Mouse (Mus musculus): Measurements from ENCODE around the gene Fggy. TPM values are rescaled to one million over a fixed set of nuclear protein-coding genes. Genes with fewer than 3 reads are reported as not detected.

Gene Fggy
- polyA plus RNA-seq, 1 experiment from 2014 or later = 7.9 TPM

DNA sequence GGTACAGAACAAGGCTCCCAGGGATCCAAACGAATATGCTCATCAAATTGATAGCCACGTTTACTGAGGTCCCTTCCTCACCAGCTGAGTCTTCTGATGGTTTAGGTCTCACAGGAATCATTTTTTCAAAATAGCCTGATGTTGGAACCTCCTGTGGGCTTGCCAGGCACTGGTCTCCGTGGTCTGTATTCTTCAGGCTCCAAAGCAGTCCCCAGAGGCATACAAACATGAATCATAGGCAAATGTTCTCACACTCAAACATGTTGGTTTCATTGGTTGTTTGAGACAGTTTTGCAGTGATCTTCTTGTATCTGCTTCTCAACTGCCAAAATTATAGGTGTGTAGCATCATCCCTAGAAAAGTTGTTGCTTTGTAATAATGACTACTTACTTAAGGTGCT lies 156.0 kb downstream of the Fggy start:
- no peaks in the 10 kb centered on the region for H3K36me3 ChIP-seq (ENCODE audit: control insufficient read depth, insufficient read depth, low read length)
- H3K9me3 ChIP-seq (ENCODE audit: control insufficient read depth, low read length) = no peaks in the 10 kb centered on the region
- H3K27me3 ChIP-seq (replicated peaks; ENCODE audit: control insufficient read depth, insufficient read depth, low read length) = no peaks in the 10 kb centered on the region
- no peak for DNase-seq (ENCODE audit: low spot score)
- H3K9ac ChIP-seq (ENCODE audit: low read depth, low read length) = no peak overlapping the region
- no peak for ATAC-seq (replicated peaks; ENCODE audit: low FRiP score)
- WGBS = 77% methylated on average over 3 of the region's 3 CpGs
- no peaks in the 10 kb centered on the region; the same call in 1 of the 2 replicates for H3K4me1 ChIP-seq (replicated peaks; ENCODE audit: control insufficient read depth, insufficient read depth, low read length)
- H3K4me2 ChIP-seq = no peak overlapping the region
- H3K4me3 ChIP-seq (ENCODE audit: low read depth, low read length) = no peak overlapping the region
- H3K27ac ChIP-seq (ENCODE audit: low read depth, low read length) = no peak overlapping the region

DNA sequence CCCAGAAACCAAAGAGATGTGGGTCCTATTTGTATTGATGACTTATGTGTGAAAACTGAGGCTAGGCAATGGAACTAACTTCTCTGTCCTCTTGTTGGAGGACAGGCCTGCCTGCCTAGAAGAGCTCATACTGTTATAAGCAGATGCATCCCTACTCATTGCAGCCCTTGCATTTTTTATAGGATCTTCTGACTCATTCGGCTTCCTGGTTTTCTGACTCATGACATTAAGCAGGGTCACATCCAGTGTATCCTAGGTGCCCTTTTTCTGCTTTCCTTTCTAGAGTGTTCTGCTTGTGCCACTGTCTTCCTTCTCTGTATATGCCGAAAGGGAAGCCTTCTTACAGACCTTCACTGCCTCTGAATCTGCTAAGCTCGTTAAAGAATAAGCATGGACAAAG lies 158.8 kb downstream of the Fggy start:
- Histone ChIP-seq H3K27me3 (replicated peaks; ENCODE audit: control insufficient read depth, insufficient read depth, low read length) (no peaks in the 10 kb centered on the region), H3K9ac (ENCODE audit: low read depth, low read length) (no peak overlapping the region), H3K4me1 (replicated peaks; ENCODE audit: control insufficient read depth, insufficient read depth, low read length) (no peaks in the 10 kb centered on the region; the same call in 1 of the 2 replicates), H3K36me3 (ENCODE audit: control insufficient read depth, insufficient read depth, low read length) (no peaks in the 10 kb centered on the region), H3K27ac (ENCODE audit: low read depth, low read length) (no peak overlapping the region), H3K9me3 (ENCODE audit: control insufficient read depth, low read length) (no peaks in the 10 kb centered on the region), H3K4me3 (ENCODE audit: low read depth, low read length) (no peak overlapping the region), H3K4me2 (no peak overlapping the region)
- ATAC-seq (replicated peaks; ENCODE audit: low FRiP score) = no peak
- no peak for DNase-seq (ENCODE audit: low spot score)
- WGBS = 79% methylated on average over 3 of the region's 3 CpGs

DNA sequence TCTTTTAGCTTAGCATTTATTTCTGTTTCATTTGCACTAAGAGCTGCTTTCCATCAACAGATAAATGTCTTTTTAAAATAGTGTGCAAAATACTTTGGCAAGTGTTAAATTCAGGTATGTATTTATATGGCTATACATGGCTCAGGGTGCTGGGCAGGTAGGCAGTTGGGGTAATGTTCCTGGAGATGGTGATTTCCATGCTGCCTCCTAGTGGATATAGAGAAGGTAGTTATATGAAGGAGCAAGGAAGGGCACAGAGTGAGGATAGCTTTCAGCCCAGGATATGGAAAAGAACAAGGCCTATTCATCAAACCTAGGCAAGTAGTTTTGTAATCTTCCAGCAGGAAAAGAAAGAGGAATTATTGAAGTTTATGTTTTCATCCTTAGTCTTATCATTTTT lies 166.3 kb downstream of the Fggy start:
- H3K36me3 ChIP-seq (ENCODE audit: control insufficient read depth, insufficient read depth, low read length) = no peaks in the 10 kb centered on the region

DNA sequence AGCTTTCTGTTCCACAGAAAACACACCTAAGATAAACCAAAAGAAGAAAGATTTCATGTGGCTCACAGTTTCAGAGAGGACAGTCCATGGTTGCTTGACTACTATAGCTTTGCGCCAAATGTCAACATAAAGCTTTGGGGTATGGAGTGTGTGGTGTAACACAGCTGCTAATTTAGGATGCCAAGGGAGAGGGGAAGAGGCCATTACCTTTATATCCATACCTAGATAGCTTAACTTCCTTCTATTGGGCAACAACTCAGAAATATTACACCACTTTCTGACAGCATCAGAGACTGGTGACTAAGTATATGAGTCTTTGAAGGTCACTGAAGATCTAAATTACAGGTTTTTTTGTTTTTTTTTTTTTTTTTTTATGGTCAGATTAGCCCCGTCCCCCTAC lies 169.1 kb downstream of the Fggy start:
- Histone ChIP-seq H3K4me1 (replicated peaks; ENCODE audit: control insufficient read depth, insufficient read depth, low read length) (no peaks in the 10 kb centered on the region), H3K36me3 (ENCODE audit: control insufficient read depth, insufficient read depth, low read length) (no peaks in the 10 kb centered on the region), H3K4me2 (no peak overlapping the region), H3K9ac (ENCODE audit: low read depth, low read length) (no peak overlapping the region), H3K9me3 (ENCODE audit: control insufficient read depth, low read length) (no peaks in the 10 kb centered on the region), H3K27ac (ENCODE audit: low read depth, low read length) (no peak overlapping the region), H3K4me3 (ENCODE audit: low read depth, low read length) (no peak overlapping the region), H3K27me3 (replicated peaks; ENCODE audit: control insufficient read depth, insufficient read depth, low read length) (no peaks in the 10 kb centered on the region)
- 87% methylated on average over 2 of the region's 2 CpGs for WGBS
- DNase-seq (ENCODE audit: low spot score) (no peak), ATAC-seq (replicated peaks; ENCODE audit: low FRiP score) (no peak)

More for the DNA sequence above, 166.3 kb downstream of the Fggy start:
- no peaks in the 10 kb centered on the region for H3K9me3 ChIP-seq (ENCODE audit: control insufficient read depth, low read length)
- H3K4me2 ChIP-seq = no peak overlapping the region
- DNase-seq (ENCODE audit: low spot score) = no peak
- no peak for ATAC-seq (replicated peaks; ENCODE audit: low FRiP score)
- H3K4me3 ChIP-seq (ENCODE audit: low read depth, low read length) = no peak overlapping the region
- no peaks in the 10 kb centered on the region for H3K27me3 ChIP-seq (replicated peaks; ENCODE audit: control insufficient read depth, insufficient read depth, low read length)
- H3K9ac ChIP-seq (ENCODE audit: low read depth, low read length) = no peak overlapping the region
- no peak overlapping the region for H3K27ac ChIP-seq (ENCODE audit: low read depth, low read length)
- H3K4me1 ChIP-seq (replicated peaks; ENCODE audit: control insufficient read depth, insufficient read depth, low read length) = no peaks in the 10 kb centered on the region

DNA sequence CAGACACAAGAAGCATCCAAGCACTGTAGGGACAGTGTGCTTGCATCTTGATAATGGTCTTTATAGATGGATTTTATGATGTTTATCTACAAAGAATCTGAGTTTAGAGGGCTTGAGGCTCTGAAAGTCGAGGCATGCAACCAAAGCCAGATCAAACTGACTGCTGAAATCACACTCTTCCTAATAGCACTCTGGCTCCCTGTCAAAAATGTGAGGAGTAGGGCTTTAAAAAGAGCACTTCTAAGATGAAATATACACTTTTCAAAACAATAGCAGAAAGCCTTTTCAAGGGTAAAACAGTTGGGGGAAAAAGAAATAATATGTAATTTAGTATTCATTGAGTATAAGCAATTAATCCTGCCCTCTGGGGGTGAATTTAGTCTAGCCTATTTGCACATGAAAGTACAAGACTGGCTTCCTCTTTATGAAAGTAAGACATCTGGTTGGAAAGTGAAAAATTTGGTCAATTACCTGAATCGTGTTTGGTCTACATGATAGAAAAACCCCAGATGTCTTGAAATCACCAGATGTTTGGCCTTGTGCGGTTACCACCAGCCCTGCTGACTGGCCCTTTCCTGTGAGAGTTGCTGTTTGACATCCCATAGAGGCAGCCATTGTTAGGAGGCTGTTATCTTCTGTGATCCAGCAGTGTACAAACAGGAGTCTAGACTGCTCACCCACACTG lies 172.0 kb downstream of the Fggy start:
- no peaks in the 10 kb centered on the region; the same call in 1 of the 2 replicates for H3K4me1 ChIP-seq (replicated peaks; ENCODE audit: control insufficient read depth, insufficient read depth, low read length)
- H3K9ac ChIP-seq (ENCODE audit: low read depth, low read length) = no peak overlapping the region
- no peaks in the 10 kb centered on the region for H3K27me3 ChIP-seq (replicated peaks; ENCODE audit: control insufficient read depth, insufficient read depth, low read length)
- DNase-seq (ENCODE audit: low spot score) = no peak
- H3K4me2 ChIP-seq = no peak overlapping the region
- 47% methylated on average over 3 of the region's 3 CpGs for WGBS
- no peak for ATAC-seq (replicated peaks; ENCODE audit: low FRiP score)
- no peak overlapping the region for H3K4me3 ChIP-seq (ENCODE audit: low read depth, low read length)
- no peaks in the 10 kb centered on the region for H3K36me3 ChIP-seq (ENCODE audit: control insufficient read depth, insufficient read depth, low read length)
- H3K27ac ChIP-seq (ENCODE audit: low read depth, low read length) = no peak overlapping the region
- H3K9me3 ChIP-seq (ENCODE audit: control insufficient read depth, low read length) = no peaks in the 10 kb centered on the region

DNA sequence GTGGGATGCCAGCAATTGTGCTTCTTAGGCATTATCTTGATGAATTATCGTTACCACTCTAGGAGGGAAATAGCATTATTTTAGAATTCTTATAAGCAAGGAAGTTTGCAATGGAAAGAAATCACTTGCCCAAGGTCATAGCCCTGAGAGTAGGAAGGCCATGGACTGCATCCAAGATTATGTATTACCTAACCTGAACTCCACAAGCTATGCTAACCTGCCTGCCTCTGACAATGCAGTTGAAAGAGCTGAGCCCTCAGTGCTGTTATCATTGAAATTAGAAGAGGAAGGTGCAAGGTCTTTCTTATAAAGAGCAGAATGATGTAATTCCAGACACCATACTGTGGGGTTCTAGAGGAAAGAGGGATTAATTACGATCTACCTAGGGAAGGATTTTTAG lies 173.8 kb downstream of the Fggy start:
- Histone ChIP-seq H3K4me2 (no peak overlapping the region), H3K27ac (ENCODE audit: low read depth, low read length) (no peak overlapping the region), H3K4me1 (replicated peaks; ENCODE audit: control insufficient read depth, insufficient read depth, low read length) (no peaks in the 10 kb centered on the region; the same call in 1 of the 2 replicates), H3K27me3 (replicated peaks; ENCODE audit: control insufficient read depth, insufficient read depth, low read length) (no peaks in the 10 kb centered on the region), H3K9ac (ENCODE audit: low read depth, low read length) (no peak overlapping the region), H3K36me3 (ENCODE audit: control insufficient read depth, insufficient read depth, low read length) (no peaks in the 10 kb centered on the region), H3K9me3 (ENCODE audit: control insufficient read depth, low read length) (no peaks in the 10 kb centered on the region), H3K4me3 (ENCODE audit: low read depth, low read length) (no peak overlapping the region)
- DNase-seq (ENCODE audit: low spot score) = no peak
- 83% methylated on average over 2 of the region's 2 CpGs for WGBS
- no peak for ATAC-seq (replicated peaks; ENCODE audit: low FRiP score)

DNA sequence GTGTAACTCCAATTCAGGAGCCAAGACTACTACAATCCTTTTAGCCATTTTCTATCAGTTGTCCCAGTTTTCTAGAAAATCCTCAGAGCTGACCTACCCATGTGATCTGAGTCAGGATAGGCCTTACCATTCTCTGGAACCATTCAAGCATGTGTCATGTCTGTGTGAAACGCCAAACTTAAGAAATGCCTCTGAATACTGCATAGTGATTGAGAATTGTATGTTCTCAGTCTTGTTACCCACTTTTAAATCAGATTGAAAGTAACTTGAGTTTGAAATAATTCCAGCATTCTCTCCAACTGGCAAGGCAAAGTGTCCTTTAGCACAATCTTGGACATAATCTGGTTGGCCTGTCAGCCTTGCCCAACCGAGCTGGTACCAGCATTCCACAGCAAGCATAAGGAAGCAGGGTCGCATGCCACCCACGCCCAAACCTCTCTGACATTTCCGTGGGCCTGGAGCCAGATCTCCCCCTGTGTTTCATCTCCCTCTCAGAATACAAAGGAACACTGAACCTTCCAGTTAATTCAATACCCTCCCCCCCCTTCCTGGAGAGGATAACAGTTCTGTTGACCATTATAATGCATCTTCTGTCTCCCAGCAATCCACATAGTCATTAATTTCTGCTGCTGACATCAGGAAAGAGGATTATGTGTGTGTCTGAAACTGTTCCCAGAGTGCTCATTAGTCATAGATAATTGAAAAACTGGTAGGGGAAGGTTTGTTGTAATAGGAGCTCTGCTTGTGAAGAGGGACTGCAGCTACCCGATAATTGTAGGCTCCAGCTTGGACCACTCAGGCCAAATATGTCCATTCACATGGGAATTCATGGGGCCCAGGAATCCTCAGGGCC lies 176.3 kb downstream of the Fggy start:
- ATAC-seq (replicated peaks; ENCODE audit: low FRiP score) (0 out of 2 replicates have a peak, but pooled peaks have one; percentile 18), DNase-seq (ENCODE audit: low spot score) (no peak)
- H3K4me3 ChIP-seq (ENCODE audit: low read depth, low read length) = no peak overlapping the region
- no peak overlapping the region for H3K27ac ChIP-seq (ENCODE audit: low read depth, low read length)
- WGBS = 54% methylated on average over 6 of the region's 6 CpGs
- peaks cover 4% of the 10 kb centered on the region; the same call in 1 of the 2 replicates for H3K4me1 ChIP-seq (replicated peaks; ENCODE audit: control insufficient read depth, insufficient read depth, low read length)
- no peak overlapping the region for H3K4me2 ChIP-seq
- no peak overlapping the region for H3K9ac ChIP-seq (ENCODE audit: low read depth, low read length)
- H3K9me3 ChIP-seq (ENCODE audit: control insufficient read depth, low read length) = no peaks in the 10 kb centered on the region
- H3K27me3 ChIP-seq (replicated peaks; ENCODE audit: control insufficient read depth, insufficient read depth, low read length) = no peaks in the 10 kb centered on the region
- no peaks in the 10 kb centered on the region for H3K36me3 ChIP-seq (ENCODE audit: control insufficient read depth, insufficient read depth, low read length)

DNA sequence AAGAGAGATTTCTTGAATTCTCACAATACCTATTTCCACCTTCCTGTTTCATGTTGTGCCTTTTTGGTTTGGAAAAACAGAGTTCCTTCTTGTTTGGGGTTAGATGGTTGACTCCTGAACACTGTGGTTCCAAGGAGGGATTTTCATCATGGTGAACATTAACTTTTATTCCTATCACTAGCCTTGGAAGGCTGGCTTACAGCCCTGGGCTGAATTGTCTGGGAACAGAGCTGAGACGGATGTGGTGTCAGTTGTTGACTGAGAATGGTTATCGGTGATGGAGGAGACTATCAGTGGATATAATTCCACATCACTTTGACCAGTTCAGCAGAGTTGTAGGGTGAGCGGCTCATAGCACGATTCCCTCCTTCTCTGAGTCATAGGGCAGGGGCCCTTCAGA lies 178.7 kb downstream of the Fggy start:
- Histone ChIP-seq H3K4me2 (no peak overlapping the region), H3K4me1 (replicated peaks; ENCODE audit: control insufficient read depth, insufficient read depth, low read length) (peaks cover 5% of the 10 kb centered on the region; the same call in 1 of the 2 replicates), H3K27me3 (replicated peaks; ENCODE audit: control insufficient read depth, insufficient read depth, low read length) (no peaks in the 10 kb centered on the region), H3K4me3 (ENCODE audit: low read depth, low read length) (no peak overlapping the region), H3K36me3 (ENCODE audit: control insufficient read depth, insufficient read depth, low read length) (no peaks in the 10 kb centered on the region), H3K27ac (ENCODE audit: low read depth, low read length) (no peak overlapping the region), H3K9me3 (ENCODE audit: control insufficient read depth, low read length) (no peaks in the 10 kb centered on the region), H3K9ac (ENCODE audit: low read depth, low read length) (no peak overlapping the region)
- no peak for DNase-seq (ENCODE audit: low spot score)
- 58% methylated on average over 4 of the region's 4 CpGs for WGBS
- no peak for ATAC-seq (replicated peaks; ENCODE audit: low FRiP score)
